Mouse (Mus musculus) heart, postnatal 14 days (tissue): ENCODE data around the gene Cmip. TPM values are rescaled to one million over a fixed set of nuclear protein-coding genes. Genes with fewer than 3 reads are reported as not detected.

Source experiments
- DNase-seq, 2 experiments: peaks; one replicate each; pipeline ENCODE4 v3.0.0; 2021 to 2022
- intact Hi-C: fragments of 180-260 bp; cut with DNase I; formaldehyde crosslinking; loops from one replicate; pipeline ENCODE4 v1.15.1; 2025
- long read RNA-seq, 2 experiments: library from polyadenylated mRNA; stranded (forward); transcript quantifications; one replicate each; pipeline ENCODE4 v2.0.0; 2021
- total RNA-seq, 2 experiments: library from RNA; stranded (reverse); gene quantifications; 2 replicates each; pipeline ENCODE4 v1.2.3; 2021

The Cmip gene
- 10 to 100 TPM; 29.5 to 30.9 TPM for total RNA-seq
- long read RNA-seq, experiment 1, partial matches to known transcripts, result 1 of 4 reads
- long read RNA-seq, experiment 1, other reads (novel, unspliced or antisense), result 2 of 4 reads
- long read RNA-seq, experiment 2, partial matches to known transcripts, result 1 of 1 reads
- long read RNA-seq, experiment 2, other reads (novel, unspliced or antisense), result 0 of 1 reads

DNA sequence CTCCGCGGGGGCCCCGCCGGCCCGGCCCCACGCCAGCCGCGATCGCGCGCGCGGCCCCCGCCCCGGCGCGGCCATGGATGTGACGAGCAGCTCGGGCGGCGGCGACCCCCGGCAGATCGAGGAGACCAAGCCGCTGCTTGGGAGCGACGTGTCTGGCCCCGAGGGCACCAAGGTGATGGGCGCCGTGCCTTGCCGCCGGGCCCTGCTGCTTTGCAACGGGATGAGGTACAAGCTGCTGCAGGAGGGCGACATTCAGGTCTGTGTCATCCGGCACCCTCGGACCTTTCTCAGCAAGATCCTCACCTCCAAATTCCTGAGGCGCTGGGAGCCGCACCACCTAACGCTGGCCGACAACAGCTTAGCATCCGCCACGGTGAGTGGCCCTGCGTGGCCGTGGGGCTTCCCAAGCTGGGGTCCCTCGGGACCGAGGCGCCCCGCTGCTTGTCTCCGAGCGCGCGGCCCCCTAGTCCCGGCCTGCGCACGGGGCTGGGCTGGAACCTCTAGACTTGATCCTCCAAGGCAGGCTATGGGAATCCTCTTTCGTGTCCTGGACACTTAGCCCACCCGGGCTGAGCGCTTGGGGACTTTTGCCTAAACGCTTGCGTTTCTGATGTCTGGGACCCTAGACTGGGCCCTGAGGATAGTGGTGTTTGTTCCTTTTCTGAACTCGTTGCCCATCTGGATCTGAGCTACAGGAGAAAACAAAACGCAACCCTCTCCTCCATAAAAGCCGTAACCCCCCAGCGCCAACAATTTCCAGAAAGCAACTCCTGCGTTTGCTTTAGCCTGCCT is at the start of gene Cmip:
Gene Cmip, plus strand, starts transcription at position 36 of the 792 bp plus-strand sequence.
- intact Hi-C loops, result loop anchor here (10.0 kb wide), 1 partner anchor 118 kb away; no protein-coding TSS in a partner anchor
- DNase-seq, result peak; percentile 46 to 52

DNA sequence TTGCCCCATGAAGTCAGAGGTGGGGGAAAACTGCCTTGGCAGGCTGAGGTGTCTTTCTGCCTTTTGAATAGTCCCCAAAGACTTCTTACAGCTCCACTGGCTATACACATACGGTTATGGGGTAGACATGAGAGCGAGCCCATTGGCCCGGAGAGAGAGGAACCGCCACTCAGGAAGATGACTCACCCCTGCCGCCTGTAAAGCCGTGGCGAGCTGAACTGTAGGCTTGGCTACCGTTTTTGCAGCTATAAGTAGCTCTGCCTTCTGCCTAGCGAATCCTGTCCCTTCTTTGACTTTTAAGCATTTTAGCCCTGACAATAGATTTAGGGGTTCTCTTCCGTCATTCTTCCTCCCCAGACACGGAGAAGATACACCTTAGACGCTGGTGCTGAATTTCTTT is 47.7 kb upstream of the Cmip start:
- DNase-seq, result no peak
- intact Hi-C loops, result no loop called here

DNA sequence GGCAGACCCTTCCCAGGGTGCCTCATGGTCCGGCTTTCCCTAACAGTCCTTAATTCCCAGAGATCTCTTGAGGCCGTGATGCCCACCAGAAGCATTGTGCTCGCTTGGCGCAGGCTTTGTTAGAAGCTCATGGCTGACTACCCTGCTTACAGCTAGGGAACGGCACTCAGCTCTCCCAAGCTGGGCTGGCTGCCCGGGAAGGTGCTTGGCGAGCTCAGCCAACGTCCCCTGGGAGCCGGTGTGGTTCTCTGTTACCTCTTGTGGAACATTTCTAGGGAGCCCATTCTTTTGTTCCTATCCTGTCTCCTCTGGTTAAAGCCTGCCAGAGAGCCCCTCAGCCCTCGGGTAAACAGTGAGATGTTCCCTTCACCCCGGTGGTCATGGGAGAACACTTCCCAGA is 44.8 kb upstream of the Cmip start:
- intact Hi-C loops, result no loop called here
- DNase-seq, result peak; percentile 27 to 38

DNA sequence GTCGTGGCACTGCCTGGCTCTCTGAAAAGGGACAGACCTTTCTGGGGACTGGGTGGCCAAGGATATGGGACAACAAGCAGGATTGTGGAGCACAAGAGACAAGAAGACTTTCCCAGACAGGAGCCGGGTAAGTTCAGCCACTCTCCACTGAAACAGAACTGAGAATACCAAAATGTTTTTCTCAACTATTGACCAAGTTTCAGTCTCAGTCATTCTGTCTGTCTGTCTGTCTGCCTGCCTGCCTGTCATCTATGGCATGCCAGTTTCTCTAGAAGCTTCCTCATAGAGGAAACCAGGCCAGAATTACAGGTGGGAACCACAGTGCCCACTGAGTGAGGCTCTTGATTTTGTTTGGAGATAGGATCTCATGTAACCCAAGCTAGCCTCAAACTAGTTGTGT is 39.1 kb upstream of the Cmip start:
- no peak for DNase-seq
- intact Hi-C loops, result no loop called here

DNA sequence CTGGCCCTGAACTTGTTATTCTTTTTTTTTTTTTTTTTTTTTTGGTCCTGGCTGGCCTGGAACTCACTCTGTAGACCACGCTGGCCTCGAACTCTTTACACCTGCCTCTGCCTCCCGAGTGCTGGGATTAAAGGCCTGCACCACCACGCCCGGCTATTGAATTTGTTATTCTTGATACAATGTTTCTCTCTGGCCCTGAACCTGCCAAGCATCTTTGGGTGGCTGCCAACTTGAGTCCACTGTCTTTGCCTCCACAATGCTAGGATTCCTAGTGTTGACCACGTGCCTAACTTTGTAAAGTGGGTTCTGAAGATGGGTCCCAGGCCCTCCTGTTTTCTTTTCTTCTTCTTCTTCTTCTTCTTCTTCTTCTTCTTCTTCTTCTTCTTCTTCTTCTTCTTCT is 34.5 kb upstream of the Cmip start:
- intact Hi-C loops, result loop anchor here (10.0 kb wide), 1 partner anchor 342 kb away; no protein-coding TSS in a partner anchor
- peak in 1 of 2 experiments; percentile 20 for DNase-seq

DNA sequence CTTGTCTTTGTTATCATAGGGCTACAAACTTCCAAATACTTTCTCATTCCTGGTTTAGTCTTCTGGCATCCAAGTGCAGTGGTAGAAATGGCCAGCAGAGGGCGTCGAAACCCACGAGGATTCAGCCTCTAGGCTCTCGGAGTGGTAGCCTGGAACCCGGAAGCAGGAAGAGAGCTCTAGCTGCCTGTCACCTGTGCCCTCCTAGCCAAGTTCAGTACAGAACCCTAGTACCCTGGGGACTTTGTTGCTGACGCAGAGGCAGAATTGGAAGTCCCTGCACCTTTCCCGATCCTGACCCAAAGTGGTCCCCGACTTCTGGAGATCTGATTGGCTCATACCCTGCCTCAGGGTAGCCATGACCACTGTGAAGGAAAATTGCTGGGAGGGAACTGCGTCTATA is 32.2 kb upstream of the Cmip start:
- DNase-seq, result peak; percentile 84 to 93
- intact Hi-C loops, result loop anchor here (1.0 to 10.0 kb wide), 3 partner anchors 154 to 340 kb away; no protein-coding TSS in a partner anchor

DNA sequence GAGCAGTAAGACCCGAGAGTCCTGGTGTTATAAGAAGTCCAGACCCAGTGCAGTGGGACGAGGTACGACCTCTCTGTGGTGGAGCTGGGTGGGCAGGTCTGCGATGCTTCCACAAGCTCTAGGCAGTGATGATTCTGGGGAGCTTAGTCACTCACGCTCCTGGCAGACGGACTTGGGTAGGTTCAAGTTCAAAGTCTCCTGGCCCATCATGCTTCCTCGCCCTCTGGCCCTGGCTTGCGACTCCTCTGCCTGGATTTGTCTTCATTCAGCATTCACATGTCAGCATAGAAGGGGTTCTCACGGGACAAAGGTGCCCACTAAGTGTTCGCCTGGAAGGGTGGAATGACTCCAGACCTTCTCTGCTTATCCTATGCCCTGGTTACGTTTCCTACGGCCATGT is 30.6 kb upstream of the Cmip start:
- intact Hi-C loops, result loop anchor here (10.0 kb wide), 1 partner anchor 338 kb away; no protein-coding TSS in a partner anchor
- DNase-seq, result no peak

GRCm38 (mm10) chr8:117227339-117227738 is 29.5 kb upstream of the Cmip start:
- peak in 1 of 2 experiments; percentile 6 for DNase-seq
- intact Hi-C loops, result loop anchor here (10.0 kb wide), 1 partner anchor 337 kb away; no protein-coding TSS in a partner anchor

GRCm38 (mm10) chr8:117233199-117233598 is 23.7 kb upstream of the Cmip start:
- intact Hi-C loops, result no loop called here
- DNase-seq, result no peak

DNA sequence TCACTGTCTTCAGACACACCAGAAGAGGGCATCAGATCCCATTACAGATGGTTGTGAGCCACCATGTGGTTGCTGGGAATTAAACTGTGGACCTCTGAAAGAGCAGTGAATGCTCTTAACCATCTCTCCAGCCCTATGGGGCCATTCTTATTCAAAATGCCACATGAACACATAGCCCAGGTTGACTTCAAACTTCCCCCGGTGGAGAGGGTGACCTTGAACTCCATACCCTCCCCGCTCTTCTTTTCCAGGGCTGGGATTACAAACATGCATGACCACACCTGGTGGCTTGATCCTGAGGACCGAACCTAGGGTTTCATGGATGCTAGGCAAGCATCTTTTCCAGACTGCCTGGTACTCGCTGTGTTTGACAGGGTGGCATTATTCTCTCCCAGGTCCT is 20.3 kb upstream of the Cmip start:
- intact Hi-C loops, result no loop called here

DNA sequence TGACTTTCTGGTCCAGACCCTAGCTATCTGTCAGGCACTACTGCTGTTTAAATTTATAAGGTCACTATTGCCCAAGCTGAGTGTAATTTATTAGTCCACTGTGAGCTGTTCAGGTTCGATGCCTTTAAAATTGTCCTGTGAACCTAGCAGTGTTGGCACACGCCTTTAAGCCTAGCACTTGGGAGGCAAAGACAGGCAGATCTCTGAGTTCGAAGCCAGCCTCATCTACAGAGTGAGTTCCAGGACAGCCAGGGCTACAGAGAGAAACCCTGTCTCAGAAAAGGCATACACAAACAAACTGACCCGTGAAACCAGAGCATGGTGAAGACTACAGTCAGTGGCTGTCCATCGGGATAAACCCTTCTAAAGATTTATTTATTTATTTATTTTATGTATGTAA is 16.5 kb upstream of the Cmip start:
- DNase-seq, result no peak
- intact Hi-C loops, result no loop called here

More for the DNA sequence above, 20.3 kb upstream of the Cmip start:
- no peak for DNase-seq

GRCm38 (mm10) chr8:117240841-117241494 is 15.9 kb upstream of the Cmip start:
- intact Hi-C loops, result no loop called here
- no peak for DNase-seq

GRCm38 (mm10) chr8:117241848-117242247 is 15.0 kb upstream of the Cmip start:
- intact Hi-C loops, result no loop called here
- DNase-seq, result no peak

- intact Hi-C loops, result no loop called here
- no peak for DNase-seq
Observed at GRCm38 (mm10) chr8:117242286-117242685, 14.6 kb upstream of the Cmip start.

GRCm38 (mm10) chr8:117244601-117245000 is 12.3 kb upstream of the Cmip start:
- intact Hi-C loops, result no loop called here
- no peak for DNase-seq

- no peak for DNase-seq
- intact Hi-C loops, result no loop called here
Observed at GRCm38 (mm10) chr8:117248341-117248740, 8.5 kb upstream of the Cmip start.

- intact Hi-C loops, result loop anchor here (10.0 kb wide), 1 partner anchor 124 kb away; no protein-coding TSS in a partner anchor
- no peak for DNase-seq
Observed at GRCm38 (mm10) chr8:117251086-117251681, 5.7 kb upstream of the Cmip start.

- intact Hi-C loops, result loop anchor here (10.0 kb wide), 1 partner anchor 122 kb away; no protein-coding TSS in a partner anchor
- DNase-seq, result no peak
Observed at GRCm38 (mm10) chr8:117252650-117253049, 4.2 kb upstream of the Cmip start.

- intact Hi-C loops, result loop anchor here (10.0 kb wide), 1 partner anchor 121 kb away; no protein-coding TSS in a partner anchor
- DNase-seq, result no peak
Observed at GRCm38 (mm10) chr8:117253390-117254269, 3.2 kb upstream of the Cmip start.
